ENCODE assay signal across 11 mouse cellular contexts in genomic region chr6:31190628-31191373, GRCm38 (mm10).
A peak's percentile ranks its signal among the peaks of the same experiment; 100 is the strongest.
DNase-seq lines count a peak whose midpoint lies in the region; ATAC-seq and TF ChIP-seq lines count a peak whose summit lies in the region.
"Had no signal": no experiment of that assay in that cellular context is flagged by ENCODE, and none has a peak within 500 bp of the region (broad histone marks: within the 10 kb centered on the region; RNA-seq: fewer than 3 reads in every experiment).

No protein-coding gene starts in this region.

- no peak overlapping the region for H3K27ac ChIP-seq in embryonic facial prominence, embryonic 11.5 days (replicated peaks; ENCODE audit: low read depth, low read length)
- H3K27ac ChIP-seq in embryonic facial prominence, embryonic 10.5 days (replicated peaks), result no peak overlapping the region
- peak overlapping the region; percentile 21 for H3K27ac ChIP-seq in lung, embryonic 15.5 days
- H3K27ac ChIP-seq in small intestine, adult 2 months (ENCODE audit: insufficient read depth, low read depth, low read length), result no peak overlapping the region

- no peak for TF ChIP-seq POLR2A in small intestine, adult 2 months (IDR thresholded peaks at IDR 0.05; ENCODE audit: low read depth, low read length)

- no peak overlapping the region for H3K4me3 ChIP-seq in embryonic facial prominence, embryonic 11.5 days (ENCODE audit: low read depth, low read length)
- H3K4me3 ChIP-seq in embryonic facial prominence, embryonic 10.5 days, result no peak overlapping the region
- no peak overlapping the region for H3K4me3 ChIP-seq in lung, embryonic 15.5 days
- no peak overlapping the region for H3K4me3 ChIP-seq in small intestine, adult 2 months (ENCODE audit: low read depth, low read length)
- H3K4me3 ChIP-seq: erythroblast, embryonic 14.5 days had no signal

- ATAC-seq in embryonic facial prominence, embryonic 11.5 days (replicated peaks; ENCODE audit: insufficient number of reproducible peaks, low FRiP score, low TSS enrichment, low read depth), result no peak
- ATAC-seq in lung, embryonic 15.5 days (ENCODE audit: borderline replicate concordance, extremely low read depth, low FRiP score, low TSS enrichment), result no peak

- no peaks in the 10 kb centered on the region for H3K36me3 ChIP-seq in embryonic facial prominence, embryonic 11.5 days (replicated peaks; ENCODE audit: control insufficient read depth, insufficient read depth, low read depth, low read length)
- no peaks in the 10 kb centered on the region for H3K36me3 ChIP-seq in embryonic facial prominence, embryonic 10.5 days (replicated peaks)
- H3K36me3 ChIP-seq in lung, embryonic 15.5 days, result no peaks in the 10 kb centered on the region
- H3K36me3 ChIP-seq in small intestine, adult 2 months (ENCODE audit: control insufficient read depth, insufficient read depth, low read length), result no peaks in the 10 kb centered on the region

- DNase-seq in embryonic facial prominence, embryonic 11.5 days (ENCODE audit: low spot score), result peak; percentile 80
- no peak for DNase-seq in embryonic facial prominence, embryonic 10.5 days (ENCODE audit: low spot score)
- no peak for DNase-seq in lung, adult 18-20 months
- DNase-seq in embryo, embryonic 11.5 days (ENCODE audit: low read depth, low spot score), result peak; percentile 29
- DNase-seq in urinary bladder, postnatal 4 days (ENCODE audit: low spot score in 2 of 2), result no peak
- no peak for DNase-seq in cerebellum, postnatal 4 days (ENCODE audit: low spot score in 2 of 2)
- DNase-seq: kidney, postnatal 4 days; right cerebral cortex, adult 18-20 months had no signal

- H3K4me1 ChIP-seq in embryonic facial prominence, embryonic 11.5 days (ENCODE audit: control insufficient read depth, insufficient read depth, low read length), result no peaks in the 10 kb centered on the region
- peaks cover 4% of the 10 kb centered on the region; the same call in 1 of the 2 replicates for H3K4me1 ChIP-seq in embryonic facial prominence, embryonic 10.5 days
- no peaks in the 10 kb centered on the region for H3K4me1 ChIP-seq in lung, embryonic 15.5 days
- H3K4me1 ChIP-seq in small intestine, adult 2 months (ENCODE audit: control insufficient read depth, insufficient read depth, insufficient read length, low read length), result peaks cover 14% of the 10 kb centered on the region; the same call in 1 of the 2 replicates

- no peaks in the 10 kb centered on the region for H3K9me3 ChIP-seq in embryonic facial prominence, embryonic 11.5 days (replicated peaks; ENCODE audit: control insufficient read depth, low read length)
- H3K9me3 ChIP-seq in embryonic facial prominence, embryonic 10.5 days, result no peaks in the 10 kb centered on the region
- H3K9me3 ChIP-seq in lung, embryonic 15.5 days, result no peaks in the 10 kb centered on the region

- no peak overlapping the region for H3K4me2 ChIP-seq in embryonic facial prominence, embryonic 11.5 days (ENCODE audit: low read depth, low read length)
- H3K4me2 ChIP-seq in lung, embryonic 15.5 days, result no peak overlapping the region

- peak; percentile 23; the same call in 1 of the 2 replicates for TF ChIP-seq CTCF in small intestine, adult 2 months (IDR thresholded peaks at IDR 0.05; ENCODE audit: extremely low read depth, insufficient read length, insufficient replicate concordance, low read depth, low read length)

- H3K9ac ChIP-seq in embryonic facial prominence, embryonic 11.5 days (replicated peaks; ENCODE audit: low read length), result no peak overlapping the region
- H3K9ac ChIP-seq in lung, embryonic 15.5 days, result no peak overlapping the region

- WGBS in embryonic facial prominence, embryonic 11.5 days, result 50% methylated on average over 5 of the region's 5 CpGs
- WGBS in embryonic facial prominence, embryonic 10.5 days, result 54% methylated on average over 5 of the region's 5 CpGs
- WGBS in lung, embryonic 15.5 days, result 42% methylated on average over 5 of the region's 5 CpGs
- WGBS in small intestine, adult 2 months, result 29% methylated on average over 5 of the region's 5 CpGs

- H3K27me3 ChIP-seq in embryonic facial prominence, embryonic 11.5 days (ENCODE audit: control insufficient read depth, insufficient read depth, low read length), result no peaks in the 10 kb centered on the region
- no peaks in the 10 kb centered on the region for H3K27me3 ChIP-seq in embryonic facial prominence, embryonic 10.5 days (replicated peaks; ENCODE audit: low read depth, poor library complexity, severe bottlenecking)
- H3K27me3 ChIP-seq in lung, embryonic 15.5 days, result no peaks in the 10 kb centered on the region
- no peaks in the 10 kb centered on the region for H3K27me3 ChIP-seq in small intestine, adult 2 months (ENCODE audit: control insufficient read depth, insufficient read depth, low read length)

Comparison
In these comparisons a context has a peak if more than half of its experiments do, and no peak if none do; other contexts are left out.
1. DNase-seq: peak in embryonic facial prominence, embryonic 11.5 days (single experiment) and embryo, embryonic 11.5 days (single experiment); none in embryonic facial prominence, embryonic 10.5 days (single experiment), lung, adult 18-20 months (0 of 2), urinary bladder, postnatal 4 days (0 of 2) and cerebellum, postnatal 4 days (0 of 2).